Mouse (Mus musculus) adrenal gland, adult 8-10 months (tissue): ENCODE results near the gene Gm20498. TPM values are rescaled to one million over a fixed set of nuclear protein-coding genes. Genes with fewer than 3 reads are reported as not detected.
"Not testable (repeated sequence)": the region's sequence is repeated elsewhere in the genome, so short reads cannot be mapped to it uniquely, and the experiment has no call there.

Source experiments
- DNase-seq: peaks from one replicate; pipeline ENCODE4 v3.0.0; 2022
- total RNA-seq, 4 experiments: library from RNA; stranded (reverse); gene quantifications; 2 replicates each; pipeline ENCODE4 v1.2.4; 2022

Gm20498 gene
- total RNA-seq, result 10 to 100 TPM; 35.1 to 44.2 (median 39.5) TPM

DNA sequence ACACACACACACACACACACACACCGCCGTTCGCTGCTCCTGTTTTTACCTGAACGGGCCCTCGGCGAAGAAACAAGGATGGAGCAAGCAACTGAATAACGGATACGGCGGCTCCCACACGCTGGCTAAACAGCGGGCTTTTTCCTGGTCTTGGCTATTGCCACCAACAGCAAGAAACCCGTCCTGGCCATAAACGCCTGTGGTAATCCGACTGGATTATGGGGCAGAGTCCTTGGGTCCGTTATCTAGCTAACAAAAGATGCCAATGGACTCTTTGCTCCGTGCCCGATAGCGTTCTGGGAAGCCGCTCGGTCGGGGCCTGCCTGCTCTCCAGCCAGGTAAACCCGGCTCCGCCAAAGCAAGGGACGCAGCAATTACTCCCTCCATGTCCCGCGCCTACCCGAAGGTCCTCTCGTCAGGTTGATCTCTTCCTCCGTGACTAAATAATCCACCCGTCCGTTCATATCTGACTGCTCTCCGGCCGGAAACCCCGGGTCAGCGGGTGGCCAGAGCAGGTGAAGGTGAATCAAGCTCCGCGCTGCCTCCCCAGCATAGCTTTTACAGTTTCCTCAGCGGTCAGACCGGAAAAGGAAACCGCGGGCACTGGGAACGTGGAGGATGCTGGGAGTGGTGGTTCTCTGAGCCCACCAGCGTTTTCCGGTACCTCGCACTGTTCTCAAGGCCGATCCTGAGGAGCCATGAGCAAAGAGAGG, at the start of gene Gm20498, which contains the start of gene Synj2bp:
TSS of gene Gm20498 (minus strand) at position 590 of the 713 bp plus-strand sequence.
TSS of gene Synj2bp (minus strand) at position 596 of the 713 bp plus-strand sequence.
- DNase-seq, result peak; percentile 81

DNA sequence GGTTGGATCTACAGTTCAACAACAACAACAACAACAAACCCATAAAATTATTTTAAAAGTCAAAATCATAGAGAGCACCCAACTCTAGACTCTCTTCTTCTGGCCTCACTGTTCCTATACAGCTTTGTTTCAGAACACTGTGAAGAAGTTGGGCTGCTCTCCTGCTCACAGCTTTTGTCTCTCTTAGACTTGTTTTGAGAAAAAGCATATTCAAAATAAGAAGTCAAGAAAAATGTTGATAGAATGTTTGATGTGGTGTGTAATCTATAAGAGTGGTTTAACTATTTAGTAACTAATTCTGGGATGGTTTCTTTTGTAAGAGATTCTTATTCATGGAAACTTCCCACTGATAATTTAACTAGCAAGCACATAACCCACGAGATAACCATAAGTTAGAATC, 35.7 kb upstream of the Gm20498 start, which contains the start of gene Adam21:
TSS of gene Adam21 (minus strand) at position 101 of the 400 bp plus-strand sequence.
- DNase-seq, result no peak

DNA sequence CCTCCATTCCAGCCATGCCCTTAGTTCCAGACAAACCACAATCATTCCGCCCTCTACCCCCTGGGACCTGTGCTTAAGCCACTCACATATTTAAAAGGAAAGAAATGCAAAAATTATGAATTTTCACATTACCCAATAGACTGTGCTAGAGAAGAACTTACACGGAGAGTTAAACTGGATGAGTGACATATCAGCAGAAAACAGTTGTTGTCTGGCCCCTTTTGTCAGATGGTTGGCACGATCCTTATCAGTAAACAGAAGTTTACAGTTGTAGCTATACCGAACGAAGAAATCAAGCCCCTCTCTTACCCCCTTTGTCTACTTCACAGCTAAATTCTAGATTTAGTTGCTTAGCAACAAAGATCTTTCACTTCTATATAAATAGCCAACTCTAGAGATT, 35.2 kb upstream of the Gm20498 start:
- DNase-seq, result no peak

GRCm38 (mm10) chr12:81564173-81564572, 31.5 kb upstream of the Gm20498 start:
- DNase-seq, result no peak

DNA sequence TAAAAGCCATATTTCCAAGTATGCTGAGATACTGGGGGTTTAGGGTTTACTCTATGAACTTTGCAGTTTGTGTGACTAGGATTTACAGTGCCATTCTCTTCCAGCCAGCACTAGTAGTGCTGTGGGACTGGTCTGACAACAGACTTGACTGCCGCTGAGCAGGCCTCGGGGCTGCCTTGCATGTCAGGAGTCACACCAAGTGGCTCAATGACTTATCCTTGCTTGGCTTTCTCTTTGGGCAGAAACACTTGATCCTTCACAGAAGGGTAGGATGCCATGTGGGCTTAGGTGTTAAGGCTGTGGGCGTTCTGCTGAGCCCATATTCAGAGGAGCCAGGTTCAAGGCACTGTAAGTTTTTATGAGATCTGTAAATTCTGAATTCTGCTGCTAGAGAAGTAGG, 16.6 kb upstream of the Gm20498 start:
- DNase-seq, result no peak

GRCm38 (mm10) chr12:81547163-81547562, 14.5 kb upstream of the Gm20498 start:
- no peak for DNase-seq

- no peak for DNase-seq
Observed at GRCm38 (mm10) chr12:81533029-81533419, 319 bp upstream of the Gm20498 start.

DNA sequence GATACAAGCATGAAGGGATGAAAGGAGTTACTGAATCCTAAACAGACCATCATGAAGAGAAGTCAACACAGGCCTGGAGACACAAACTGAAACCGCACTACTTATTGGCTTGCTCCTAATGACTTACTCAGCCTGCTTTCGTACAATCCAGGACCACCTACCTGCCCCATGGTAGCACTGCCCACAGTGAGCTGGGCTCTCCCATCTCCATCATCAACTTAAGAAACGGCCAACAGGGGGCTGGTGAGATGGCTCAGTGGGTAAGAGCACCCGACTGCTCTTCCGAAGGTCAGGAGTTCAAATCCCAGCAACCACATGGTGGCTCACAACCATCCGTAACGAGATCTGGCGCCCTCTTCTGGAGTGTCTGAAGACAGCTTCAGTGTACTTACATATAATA, 2.1 kb downstream of the Gm20498 start:
- DNase-seq, result not testable (repeated sequence)

- not testable (repeated sequence) for DNase-seq
Observed at GRCm38 (mm10) chr12:81496906-81497305, 35.8 kb downstream of the Gm20498 start.

GRCm38 (mm10) chr12:81490491-81490890, 42.2 kb downstream of the Gm20498 start:
- no peak for DNase-seq

- DNase-seq, result peak; percentile 2
Observed at GRCm38 (mm10) chr12:81485311-81485710, 47.4 kb downstream of the Gm20498 start.

- peak; percentile 82 for DNase-seq
Observed at GRCm38 (mm10) chr12:81484727-81485191, 47.9 kb downstream of the Gm20498 start, which contains the start of gene Cox16. Gene Cox16, minus strand, starts transcription at chr12:81485127.

GRCm38 (mm10) chr12:81484212-81484611, 48.5 kb downstream of the Gm20498 start:
- DNase-seq, result no peak

DNA sequence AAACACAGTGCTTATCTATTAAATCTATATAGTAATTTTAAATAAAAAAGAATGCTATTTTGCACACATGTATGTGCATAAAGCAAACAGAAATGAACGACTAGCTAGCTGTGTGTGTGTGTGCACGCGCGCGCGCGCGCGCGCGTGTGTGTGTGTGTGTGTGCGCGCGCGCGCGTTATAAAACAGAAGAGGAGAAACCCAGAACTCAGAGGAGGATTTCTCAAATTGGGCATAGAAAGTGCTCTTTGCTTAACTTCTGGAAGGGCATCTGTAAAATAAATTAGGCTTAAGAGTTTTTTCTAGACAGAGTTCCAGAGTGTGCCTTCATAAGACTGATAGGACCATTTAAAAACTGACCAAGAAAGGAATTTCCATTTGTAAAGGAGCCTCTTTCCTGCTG, 49.0 kb downstream of the Gm20498 start:
- DNase-seq, result no peak

DNA sequence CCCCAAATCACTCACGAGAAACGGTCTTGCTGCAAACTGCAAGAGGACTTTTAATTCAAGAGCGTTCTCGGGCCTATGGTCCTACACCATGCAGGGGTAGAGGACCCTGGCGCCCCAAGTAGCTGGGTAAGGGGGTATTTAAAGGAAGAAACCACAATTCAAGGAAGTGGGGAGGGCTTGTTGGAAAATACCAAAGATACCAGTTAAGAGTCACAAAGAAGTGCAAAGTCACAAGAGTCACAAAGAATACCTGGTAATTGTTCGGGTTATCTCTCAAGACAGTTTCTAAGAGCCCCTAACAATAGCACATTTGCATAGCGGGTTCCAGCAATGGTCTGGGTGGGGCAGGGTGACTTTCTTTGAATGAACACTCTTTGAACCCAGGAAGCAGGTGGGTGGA, 73.7 kb downstream of the Gm20498 start:
- not testable (repeated sequence) for DNase-seq

DNA sequence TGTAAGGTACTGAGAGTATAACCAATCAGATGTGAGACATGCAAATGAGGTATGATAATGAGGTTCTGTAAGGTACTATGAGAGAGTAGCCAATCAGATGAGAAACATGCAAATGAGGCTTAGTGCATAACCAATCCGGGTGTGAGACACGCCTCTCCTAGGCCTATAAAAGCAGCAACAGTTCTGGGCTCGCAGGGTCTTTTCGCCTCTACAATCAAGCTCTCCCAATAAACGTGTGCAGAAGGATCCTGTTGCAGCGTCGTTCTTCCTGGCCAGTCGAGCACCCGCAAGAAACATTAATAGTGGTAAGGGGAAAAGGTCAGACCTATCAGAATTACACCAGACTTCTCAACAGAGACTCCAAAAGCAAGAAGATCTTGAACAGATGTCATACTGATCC, 93.7 kb downstream of the Gm20498 start:
- not testable (repeated sequence) for DNase-seq

- not testable (repeated sequence) for DNase-seq
Observed at GRCm38 (mm10) chr12:81434778-81435177, 97.9 kb downstream of the Gm20498 start.

GRCm38 (mm10) chr12:81421846-81422245, 110.9 kb downstream of the Gm20498 start, which contains the start of gene Adam4:
Gene Adam4, minus strand, starts transcription at chr12:81421946.
- no peak for DNase-seq

DNA sequence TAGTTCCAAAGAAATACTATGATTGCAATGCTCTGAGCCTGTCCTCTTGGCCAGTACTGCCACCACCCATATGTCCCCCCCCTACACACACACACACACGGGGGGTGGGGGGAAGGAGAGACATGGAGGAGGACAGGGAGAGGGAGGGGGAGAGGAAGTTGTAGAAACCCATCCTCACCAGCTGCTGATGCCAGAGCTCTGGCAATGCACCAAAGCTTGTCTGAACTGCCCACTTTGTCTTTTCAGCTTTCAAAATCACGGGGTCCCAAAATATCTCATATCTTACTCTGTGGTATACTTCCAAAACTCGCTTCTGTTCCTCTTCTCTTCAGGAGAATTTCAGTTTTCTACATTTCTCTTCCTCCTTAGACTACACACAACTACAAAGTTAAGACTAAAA, 119.5 kb downstream of the Gm20498 start:
- DNase-seq, result no peak

- no peak for DNase-seq
Observed at GRCm38 (mm10) chr12:81408966-81409365, 123.7 kb downstream of the Gm20498 start.

GRCm38 (mm10) chr12:81402187-81402586, 130.5 kb downstream of the Gm20498 start:
- DNase-seq, result peak; percentile 26

- not testable (repeated sequence) for DNase-seq
Observed at GRCm38 (mm10) chr12:81379364-81379763, 153.3 kb downstream of the Gm20498 start, which contains the start of gene Gm4787. Gene Gm4787, minus strand, starts transcription at chr12:81379464.

- DNase-seq, result no peak
Observed at GRCm38 (mm10) chr12:81333841-81334240, 198.9 kb downstream of the Gm20498 start.

DNA sequence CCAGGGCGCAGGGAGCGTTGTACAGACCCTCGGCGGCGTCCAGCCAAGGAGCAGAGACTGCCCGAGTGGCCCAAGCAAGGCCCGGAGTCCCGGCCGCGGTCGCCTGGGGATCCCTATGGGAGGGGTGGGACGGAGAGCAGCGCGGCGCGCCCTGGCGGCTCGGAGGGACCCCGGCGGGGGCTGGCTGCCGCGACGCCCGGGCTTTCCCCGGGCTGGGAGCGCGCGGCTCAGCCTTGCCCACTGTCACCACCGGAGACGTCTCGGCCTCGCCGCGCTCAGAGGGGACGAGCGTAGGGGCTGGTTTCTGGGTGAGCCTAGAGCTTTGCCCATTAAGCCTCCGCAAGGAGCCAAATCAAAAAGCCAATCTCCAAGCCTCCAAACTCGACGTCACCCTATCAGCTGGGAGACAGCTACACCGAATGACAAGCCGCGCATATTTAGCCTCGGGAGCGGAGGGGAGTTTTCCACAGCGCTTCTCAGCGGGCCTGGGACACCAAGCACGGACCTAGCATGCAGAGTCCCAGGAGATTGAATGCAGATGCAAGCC, 199.8 kb downstream of the Gm20498 start, which contains the start of gene Slc8a3:
TSS of gene Slc8a3 (minus strand) at position 306 of the 547 bp plus-strand sequence.
- DNase-seq, result peak; percentile 7
